Mouse (Mus musculus): Measurements from ENCODE around the gene E130311K13Rik. TPM values are rescaled to one million over a fixed set of nuclear protein-coding genes. Genes with fewer than 3 reads are reported as not detected.

E130311K13Rik gene
- 1.3 and 1.7 TPM in 2 replicates for polyA plus RNA-seq (2012; rRNA removed)

- Histone ChIP-seq H3K27me3 (ENCODE audit: control insufficient read depth, insufficient read depth, low read length) (no peaks in the 10 kb centered on the region), H3K4me3 (ENCODE audit: control insufficient read depth, low read depth, low read length) (peak within 1 kb of the TSS; percentile 74), H3K4me1 (ENCODE audit: control insufficient read depth, insufficient read depth, low read length) (no peaks in the 10 kb centered on the region), H3K27ac (ENCODE audit: control insufficient read depth, insufficient read depth, low read depth, low read length) (peak within 1 kb of the TSS; percentile 41), H3K36me3 (ENCODE audit: control insufficient read depth, insufficient read depth, low read length) (no peaks in the 10 kb centered on the region)
- peak; percentile 89 for TF ChIP-seq CTCF (IDR thresholded peaks at IDR 0.05; ENCODE audit: control insufficient read depth, insufficient read depth, insufficient replicate concordance, low read depth, low read length)
- TF ChIP-seq POLR2A (IDR thresholded peaks at IDR 0.05; ENCODE audit: control insufficient read depth, low read depth, low read length) = peak; percentile 78
These were observed at the start of gene E130311K13Rik for GRCm38 (mm10) chr3:63928878-63929859. TSS of gene E130311K13Rik (minus strand) at chr3:63929472.

GRCm38 (mm10) chr3:63977895-63978294, 48.6 kb upstream of the E130311K13Rik start:
- Histone ChIP-seq H3K27ac (ENCODE audit: control insufficient read depth, insufficient read depth, low read depth, low read length) (no peak overlapping the region), H3K4me1 (ENCODE audit: control insufficient read depth, insufficient read depth, low read length) (peaks cover 2% of the 10 kb centered on the region), H3K27me3 (ENCODE audit: control insufficient read depth, insufficient read depth, low read length) (no peaks in the 10 kb centered on the region), H3K4me3 (ENCODE audit: control insufficient read depth, low read depth, low read length) (peak overlapping the region; percentile 17; the same call in 1 of the 2 replicates), H3K36me3 (ENCODE audit: control insufficient read depth, insufficient read depth, low read length) (peaks cover 3% of the 10 kb centered on the region; the same call in 1 of the 2 replicates)
- no peak for TF ChIP-seq CTCF (IDR thresholded peaks at IDR 0.05; ENCODE audit: control insufficient read depth, insufficient read depth, insufficient replicate concordance, low read depth, low read length)
- TF ChIP-seq POLR2A (IDR thresholded peaks at IDR 0.05; ENCODE audit: control insufficient read depth, low read depth, low read length) = no peak

GRCm38 (mm10) chr3:63975955-63976908, 47.0 kb upstream of the E130311K13Rik start, which contains the start of gene Gmps:
TSS of gene Gmps (plus strand) at chr3:63976106.
- peak within 1 kb of the TSS; percentile 90 for H3K4me3 ChIP-seq (ENCODE audit: control insufficient read depth, low read depth, low read length)
- no peaks in the 10 kb centered on the region for H3K27me3 ChIP-seq (ENCODE audit: control insufficient read depth, insufficient read depth, low read length)
- H3K4me1 ChIP-seq (ENCODE audit: control insufficient read depth, insufficient read depth, low read length) = peaks cover 2% of the 10 kb centered on the region
- H3K36me3 ChIP-seq (ENCODE audit: control insufficient read depth, insufficient read depth, low read length) = peaks cover 3% of the 10 kb centered on the region; the same call in 1 of the 2 replicates
- TF ChIP-seq CTCF (IDR thresholded peaks at IDR 0.05; ENCODE audit: control insufficient read depth, insufficient read depth, insufficient replicate concordance, low read depth, low read length) (no peak), POLR2A (IDR thresholded peaks at IDR 0.05; ENCODE audit: control insufficient read depth, low read depth, low read length) (peak; percentile 94)
- peak within 1 kb of the TSS; percentile 86 for H3K27ac ChIP-seq (ENCODE audit: control insufficient read depth, insufficient read depth, low read depth, low read length)

- no peak overlapping the region for H3K27ac ChIP-seq (ENCODE audit: control insufficient read depth, insufficient read depth, low read depth, low read length)
- H3K4me3 ChIP-seq (ENCODE audit: control insufficient read depth, low read depth, low read length) = no peak overlapping the region
- no peaks in the 10 kb centered on the region; the same call in 1 of the 2 replicates for H3K4me1 ChIP-seq (ENCODE audit: control insufficient read depth, insufficient read depth, low read length)
- no peaks in the 10 kb centered on the region for H3K36me3 ChIP-seq (ENCODE audit: control insufficient read depth, insufficient read depth, low read length)
- H3K27me3 ChIP-seq (ENCODE audit: control insufficient read depth, insufficient read depth, low read length) = no peaks in the 10 kb centered on the region
- TF ChIP-seq POLR2A (IDR thresholded peaks at IDR 0.05; ENCODE audit: control insufficient read depth, low read depth, low read length) = no peak
- no peak for TF ChIP-seq CTCF (IDR thresholded peaks at IDR 0.05; ENCODE audit: control insufficient read depth, insufficient read depth, insufficient replicate concordance, low read depth, low read length)
These were observed 36.7 kb upstream of the E130311K13Rik start for GRCm38 (mm10) chr3:63965929-63966328.

GRCm38 (mm10) chr3:63964922-63965249, 35.6 kb upstream of the E130311K13Rik start:
- Histone ChIP-seq H3K4me1 (ENCODE audit: control insufficient read depth, insufficient read depth, low read length) (no peaks in the 10 kb centered on the region; the same call in 1 of the 2 replicates), H3K27ac (ENCODE audit: control insufficient read depth, insufficient read depth, low read depth, low read length) (peak overlapping the region; percentile 91), H3K27me3 (ENCODE audit: control insufficient read depth, insufficient read depth, low read length) (no peaks in the 10 kb centered on the region), H3K36me3 (ENCODE audit: control insufficient read depth, insufficient read depth, low read length) (no peaks in the 10 kb centered on the region), H3K4me3 (ENCODE audit: control insufficient read depth, low read depth, low read length) (peak overlapping the region; percentile 98)
- TF ChIP-seq POLR2A (IDR thresholded peaks at IDR 0.05; ENCODE audit: control insufficient read depth, low read depth, low read length) (no peak), CTCF (IDR thresholded peaks at IDR 0.05; ENCODE audit: control insufficient read depth, insufficient read depth, insufficient replicate concordance, low read depth, low read length) (no peak)

- TF ChIP-seq POLR2A (IDR thresholded peaks at IDR 0.05; ENCODE audit: control insufficient read depth, low read depth, low read length) (peak; percentile 72), CTCF (IDR thresholded peaks at IDR 0.05; ENCODE audit: control insufficient read depth, insufficient read depth, insufficient replicate concordance, low read depth, low read length) (peak; percentile 17; the same call in 1 of the 2 replicates)
- H3K27ac ChIP-seq (ENCODE audit: control insufficient read depth, insufficient read depth, low read depth, low read length) = peak within 1 kb of the TSS; percentile 91
- H3K27me3 ChIP-seq (ENCODE audit: control insufficient read depth, insufficient read depth, low read length) = no peaks in the 10 kb centered on the region
- H3K4me3 ChIP-seq (ENCODE audit: control insufficient read depth, low read depth, low read length) = peak within 1 kb of the TSS; percentile 98
- H3K4me1 ChIP-seq (ENCODE audit: control insufficient read depth, insufficient read depth, low read length) = no peaks in the 10 kb centered on the region; the same call in 1 of the 2 replicates
- no peaks in the 10 kb centered on the region for H3K36me3 ChIP-seq (ENCODE audit: control insufficient read depth, insufficient read depth, low read length)
These were observed 35.0 kb upstream of the E130311K13Rik start, which contains the start of gene Slc33a1 for GRCm38 (mm10) chr3:63964100-63964921. TSS of gene Slc33a1 (minus strand) at chr3:63964768.
